Mouse (Mus musculus) MEL (cell line): ENCODE measurements around the gene Btnl4.

Source experiments
- CTCF ChIP-seq, 3 experiments: IDR thresholded peaks in 2 of 3; conservative IDR thresholded peaks in 1 of 3; 2 replicates each; pipeline ENCODE4 v1.5.1; 2011 to 2012; ENCODE audit warnings: low read length in 3 of 3, low read depth in 2 of 3, mild to moderate bottlenecking in 2 of 3, improper control_type of control experiment in 1 of 3, inconsistent platforms in 1 of 3, mixed read lengths in 1 of 3, moderate library complexity in 1 of 3; ENCODE audit not compliant: control insufficient read depth in 1 of 3, insufficient read depth in 1 of 3, poor library complexity in 1 of 3, severe bottlenecking in 1 of 3
- E2F4 ChIP-seq: IDR thresholded peaks from 2 replicates; pipeline ENCODE4 v1.6.1; 2011; ENCODE audit warnings: low read depth, low read length, improper control_type of control experiment, borderline replicate concordance
- ELF1 ChIP-seq: IDR thresholded peaks from 2 replicates; pipeline ENCODE4 v1.6.1; 2014; ENCODE audit warnings: low read depth, mild to moderate bottlenecking, inconsistent platforms, low read length, improper control_type of control experiment, moderate library complexity
- MAX ChIP-seq: IDR thresholded peaks from 2 replicates; pipeline ENCODE4 v1.6.1; 2011; ENCODE audit warnings: low read length, improper control_type of control experiment
- MYC ChIP-seq: IDR thresholded peaks from 2 replicates; pipeline ENCODE4 v1.6.1; 2011; ENCODE audit warnings: low read depth, mild to moderate bottlenecking, low read length, improper control_type of control experiment, moderate library complexity
- POLR2A ChIP-seq, 2 experiments: IDR thresholded peaks; 2 replicates each; pipeline ENCODE4 v1.6.1; 2011 to 2012; ENCODE audit warnings: low read length in 2 of 2, mild to moderate bottlenecking in 2 of 2, control low read depth in 1 of 2, improper control_type of control experiment in 1 of 2, low read depth in 1 of 2, moderate library complexity in 1 of 2; ENCODE audit not compliant: control insufficient read depth in 1 of 2, insufficient read depth in 1 of 2, poor library complexity in 1 of 2
- SIN3A ChIP-seq: IDR thresholded peaks from 2 replicates; pipeline ENCODE4 v1.6.1; 2012; ENCODE audit warnings: low read length, improper control_type of control experiment, inconsistent platforms
- TBP ChIP-seq: IDR thresholded peaks from 2 replicates; pipeline ENCODE4 v1.8.0; 2011; ENCODE audit warnings: low read depth, low read length, improper control_type of control experiment
- UBTF ChIP-seq: IDR thresholded peaks from 2 replicates; pipeline ENCODE4 v1.6.1; 2012; ENCODE audit warnings: low read depth, mild to moderate bottlenecking, inconsistent platforms, low read length, improper control_type of control experiment, moderate library complexity, borderline replicate concordance; ENCODE audit not compliant: insufficient read depth
- USF1 ChIP-seq: IDR thresholded peaks from 2 replicates; pipeline ENCODE4 v1.6.1; 2014; ENCODE audit warnings: low read depth, mild to moderate bottlenecking, inconsistent platforms, low read length, improper control_type of control experiment, moderate library complexity

GRCm38 (mm10) chr17:34492796-34493195 is 15.7 kb upstream of the Btnl4 start:
- no peak for TF ChIP-seq ELF1
- no peak for TF ChIP-seq SIN3A
- no peak for TF ChIP-seq UBTF
- TF ChIP-seq MAX = no peak
- no peak for TF ChIP-seq CTCF (IDR thresholded peaks at IDR 0.05 in 2 of 3, conservative IDR thresholded peaks at IDR 0.05 in 1 of 3; ENCODE audit: control insufficient read depth in 1 of 3, insufficient read depth in 1 of 3, low read depth in 2 of 3, low read length in 3 of 3, poor library complexity in 1 of 3, severe bottlenecking in 1 of 3)
- TF ChIP-seq E2F4 = no peak
- no peak for TF ChIP-seq MYC
- no peak for TF ChIP-seq POLR2A (IDR thresholded peaks at IDR 0.05; ENCODE audit: control insufficient read depth in 1 of 2, insufficient read depth in 1 of 2, low read depth in 1 of 2, low read length in 2 of 2, poor library complexity in 1 of 2)
- no peak for TF ChIP-seq TBP
- TF ChIP-seq USF1 = no peak
